Mouse (Mus musculus) MEL (cell line): ENCODE data around the gene Cdk17. TPM values are rescaled to one million over a fixed set of nuclear protein-coding genes. Genes with fewer than 3 reads are reported as not detected.

ENCODE experiments used
- DNase-seq: peaks from one replicate; pipeline ENCODE4 v3.0.0; 2011; ENCODE audit warnings: low read depth, low spot score
- H3K27ac ChIP-seq: 2 replicates; pipeline ENCODE4 v1.5.1; 2012; ENCODE audit warnings: low read depth, mild to moderate bottlenecking, control low read depth, low read length, moderate library complexity; ENCODE audit not compliant: control insufficient read depth
- H3K27me3 ChIP-seq, 2 experiments: fragments of 150-350 bp in 1 of 2; sonication (generic) in 1 of 2; 2 replicates each; pipeline ENCODE4 v1.6.1; 2012; ENCODE audit warnings: low read length in 2 of 2, mild to moderate bottlenecking in 2 of 2, improper control_type of control experiment in 1 of 2, moderate library complexity in 1 of 2; ENCODE audit not compliant: insufficient read depth in 2 of 2, control insufficient read depth in 1 of 2
- H3K36me3 ChIP-seq, 2 experiments: 2 replicates each; pipeline ENCODE4 v1.6.1; 2012 to 2014; ENCODE audit warnings: low read length in 2 of 2, improper control_type of control experiment in 1 of 2, inconsistent platforms in 1 of 2, mild to moderate bottlenecking in 1 of 2; ENCODE audit not compliant: insufficient read depth in 2 of 2, control insufficient read depth in 1 of 2
- H3K4me1 ChIP-seq, 2 experiments: fragments of 150-350 bp in 1 of 2; sonication (generic) in 1 of 2; 2 replicates each; pipeline ENCODE4 v1.6.1; 2012; ENCODE audit warnings: low read length in 2 of 2, improper control_type of control experiment in 1 of 2, mild to moderate bottlenecking in 1 of 2; ENCODE audit not compliant: insufficient read depth in 2 of 2, control insufficient read depth in 1 of 2
- H3K4me3 ChIP-seq, 2 experiments: fragments of 150-350 bp in 1 of 2; sonication (generic) in 1 of 2; 2 replicates each; pipeline ENCODE4 v1.5.1; 2012; ENCODE audit warnings: low read depth in 2 of 2, low read length in 2 of 2, mild to moderate bottlenecking in 2 of 2, moderate library complexity in 2 of 2, control low read depth in 1 of 2, improper control_type of control experiment in 1 of 2; ENCODE audit not compliant: control insufficient read depth in 1 of 2, insufficient read depth in 1 of 2
- H3K79me2 ChIP-seq: 2 replicates; pipeline ENCODE4 v1.6.1; 2012; ENCODE audit warnings: mild to moderate bottlenecking, low read length, moderate library complexity; ENCODE audit not compliant: control insufficient read depth, poor library complexity, insufficient read depth
- H3K9ac ChIP-seq: 2 replicates; pipeline ENCODE4 v1.6.1; 2012; ENCODE audit warnings: low read depth, mild to moderate bottlenecking, control low read depth, low read length, moderate library complexity; ENCODE audit not compliant: control insufficient read depth, poor library complexity, severe bottlenecking
- H3K9me3 ChIP-seq: fragments of 150-350 bp; sonication (generic); replicated peaks from 2 replicates; pipeline ENCODE4 v1.6.1; 2012; ENCODE audit warnings: mild to moderate bottlenecking, low read length, improper control_type of control experiment, moderate library complexity; ENCODE audit not compliant: insufficient read depth
- E2F4 ChIP-seq: IDR thresholded peaks from 2 replicates; pipeline ENCODE4 v1.6.1; 2011; ENCODE audit warnings: low read depth, low read length, improper control_type of control experiment, borderline replicate concordance
- EP300 ChIP-seq, 2 experiments: IDR thresholded peaks; 2 replicates each; pipeline ENCODE4 v1.6.1; 2011; ENCODE audit warnings: improper control_type of control experiment in 2 of 2, low read length in 2 of 2, low read depth in 1 of 2, mild to moderate bottlenecking in 1 of 2
- GABPA ChIP-seq: IDR thresholded peaks from 2 replicates; pipeline ENCODE4 v1.6.1; 2012; ENCODE audit warnings: low read depth, mild to moderate bottlenecking, inconsistent platforms, low read length, improper control_type of control experiment, moderate library complexity
- GATA1 ChIP-seq: IDR thresholded peaks from 2 replicates; pipeline ENCODE4 v1.6.1; 2011; ENCODE audit warnings: low read depth, low read length, improper control_type of control experiment
- KAT2A ChIP-seq: conservative IDR thresholded peaks from 2 replicates; pipeline ENCODE4 v1.6.1; 2012; ENCODE audit warnings: low read depth, low read length, improper control_type of control experiment, inconsistent platforms
- MAFK ChIP-seq: IDR thresholded peaks from 2 replicates; pipeline ENCODE4 v1.6.1; 2011; ENCODE audit warnings: low read depth, mild to moderate bottlenecking, low read length, improper control_type of control experiment, borderline replicate concordance
- MAX ChIP-seq: IDR thresholded peaks from 2 replicates; pipeline ENCODE4 v1.6.1; 2011; ENCODE audit warnings: low read length, improper control_type of control experiment
- MEF2A ChIP-seq: IDR thresholded peaks from 2 replicates; pipeline ENCODE4 v1.6.1; 2014; ENCODE audit warnings: low read depth, mild to moderate bottlenecking, inconsistent platforms, low read length, improper control_type of control experiment; ENCODE audit not compliant: poor library complexity, insufficient replicate concordance, severe bottlenecking; ENCODE audit errors: extremely low read depth
- MXI1 ChIP-seq: IDR thresholded peaks from 2 replicates; pipeline ENCODE4 v1.6.1; 2011; ENCODE audit warnings: mild to moderate bottlenecking, low read depth, low read length, improper control_type of control experiment
- MYB ChIP-seq: IDR thresholded peaks from 2 replicates; pipeline ENCODE4 v1.6.1; 2011; ENCODE audit warnings: mild to moderate bottlenecking, low read depth, low read length, improper control_type of control experiment
- POLR2A ChIP-seq, 2 experiments: IDR thresholded peaks; 2 replicates each; pipeline ENCODE4 v1.6.1; 2011 to 2012; ENCODE audit warnings: low read length in 2 of 2, mild to moderate bottlenecking in 2 of 2, control low read depth in 1 of 2, improper control_type of control experiment in 1 of 2, low read depth in 1 of 2, moderate library complexity in 1 of 2; ENCODE audit not compliant: control insufficient read depth in 1 of 2, insufficient read depth in 1 of 2, poor library complexity in 1 of 2
- POLR2AphosphoS2 ChIP-seq: IDR thresholded peaks from 2 replicates; pipeline ENCODE4 v1.6.1; 2011; ENCODE audit warnings: low read length, improper control_type of control experiment
- POLR2AphosphoS5 ChIP-seq: IDR thresholded peaks from 2 replicates; pipeline ENCODE4 v1.6.1; 2012; ENCODE audit warnings: low read depth, borderline replicate concordance, mild to moderate bottlenecking, inconsistent platforms, low read length, moderate library complexity, mixed read lengths
- RAD21 ChIP-seq: IDR thresholded peaks from 2 replicates; pipeline ENCODE4 v1.6.1; 2011; ENCODE audit warnings: mild to moderate bottlenecking, low read depth, low read length, improper control_type of control experiment
- RCOR1 ChIP-seq: IDR thresholded peaks from 2 replicates; pipeline ENCODE4 v1.6.1; 2012; ENCODE audit warnings: low read depth, mild to moderate bottlenecking, inconsistent platforms, low read length, improper control_type of control experiment
- SIN3A ChIP-seq: IDR thresholded peaks from 2 replicates; pipeline ENCODE4 v1.6.1; 2012; ENCODE audit warnings: low read length, improper control_type of control experiment, inconsistent platforms
- SMC3 ChIP-seq: IDR thresholded peaks from 2 replicates; pipeline ENCODE4 v1.6.1; 2011; ENCODE audit warnings: low read depth, low read length, improper control_type of control experiment
- TCF12 ChIP-seq: IDR thresholded peaks from 2 replicates; pipeline ENCODE4 v1.6.1; 2014; ENCODE audit warnings: low read depth, mild to moderate bottlenecking, inconsistent platforms, low read length, improper control_type of control experiment, moderate library complexity
- USF1 ChIP-seq: IDR thresholded peaks from 2 replicates; pipeline ENCODE4 v1.6.1; 2014; ENCODE audit warnings: low read depth, mild to moderate bottlenecking, inconsistent platforms, low read length, improper control_type of control experiment, moderate library complexity
- USF2 ChIP-seq, 2 experiments: IDR thresholded peaks; 2 replicates each; pipeline ENCODE4 v1.6.1; 2011 to 2012; ENCODE audit warnings: improper control_type of control experiment in 2 of 2, low read length in 2 of 2, borderline replicate concordance in 1 of 2, inconsistent platforms in 1 of 2, low read depth in 1 of 2, mild to moderate bottlenecking in 1 of 2; ENCODE audit not compliant: insufficient read depth in 1 of 2
- ZMIZ1 ChIP-seq: IDR thresholded peaks from 2 replicates; pipeline ENCODE4 v1.6.1; 2012; ENCODE audit warnings: low read depth, mild to moderate bottlenecking, inconsistent platforms, low read length, improper control_type of control experiment, moderate library complexity
- polyA plus RNA-seq, 2 experiments: library from polyadenylated mRNA; stranded (reverse) in 1 of 2; unstranded in 1 of 2; fragments of >175 nt in 1 of 2; fragments of >200 nt in 1 of 2; gene quantifications; 2 replicates each; pipeline versions ENCODE4 v1.2.1 to v1.2.4; 2012; ENCODE audit warnings: low replicate concordance in 2 of 2, low read depth in 1 of 2; ENCODE audit not compliant: insufficient read length in 2 of 2, insufficient read depth in 1 of 2, missing spikeins in 1 of 2
- total RNA-seq: library from RNA; depleted of rRNA; stranded (reverse); fragments of 300-350 nt; gene quantifications from 2 replicates; pipeline ENCODE4 v1.2.3, GENCODE M21; 2012

Cdk17 gene
- total and polyA plus RNA-seq, 3 experiments = 25.6 to 155 (median 32.9) TPM

GRCm38 (mm10) chr10:93231490-93231889 lies 70.8 kb downstream of the Cdk17 start:
- TF ChIP-seq SIN3A (no peak), KAT2A (no peak), MAFK (no peak), POLR2AphosphoS5 (no peak), POLR2A (IDR thresholded peaks at IDR 0.05; ENCODE audit: control insufficient read depth in 1 of 2, insufficient read depth in 1 of 2, low read depth in 1 of 2, low read length in 2 of 2, poor library complexity in 1 of 2) (no peak), ZMIZ1 (no peak)
- Histone ChIP-seq H3K9me3 (no peaks in the 10 kb centered on the region), H3K4me1 (peaks cover 27 to 33% of the 10 kb centered on the region in 2 experiments), H3K9ac (no peak overlapping the region), H3K4me3 (no peak overlapping the region), H3K79me2 (0 out of 2 replicates have a peak, but pooled peaks cover 4% of the 10 kb centered on the region), H3K27ac (no peak overlapping the region), H3K36me3 (peaks cover 43% of the 10 kb centered on the region in 2 experiments), H3K27me3 (no peaks in the 10 kb centered on the region)
- no peak for DNase-seq

GRCm38 (mm10) chr10:93231893-93232292 lies 71.2 kb downstream of the Cdk17 start:
- no peak for TF ChIP-seq MYB
- TF ChIP-seq USF2 (IDR thresholded peaks at IDR 0.05; ENCODE audit: borderline replicate concordance in 1 of 2, insufficient read depth in 1 of 2, low read depth in 1 of 2, low read length in 2 of 2) = no peak
- no peak for TF ChIP-seq USF1
- TF ChIP-seq SMC3 = no peak
- no peak for TF ChIP-seq E2F4
- no peak for TF ChIP-seq MAX
- no peak for TF ChIP-seq GATA1
- TF ChIP-seq RAD21 = no peak
- TF ChIP-seq GABPA = no peak
- H3K9me3 ChIP-seq = no peaks in the 10 kb centered on the region

GRCm38 (mm10) chr10:93233665-93234194 lies 73.1 kb downstream of the Cdk17 start:
- no peak for TF ChIP-seq MEF2A
- TF ChIP-seq MXI1 = no peak
- no peak for TF ChIP-seq USF2 (IDR thresholded peaks at IDR 0.05; ENCODE audit: borderline replicate concordance in 1 of 2, insufficient read depth in 1 of 2, low read depth in 1 of 2, low read length in 2 of 2)
- no peak for TF ChIP-seq POLR2AphosphoS2
- peak; percentile 69 for TF ChIP-seq TCF12
- peak; percentile 49 to 81; a peak in 2 of 4 replicates for TF ChIP-seq EP300 (IDR thresholded peaks at IDR 0.05; ENCODE audit: low read depth in 1 of 2, low read length in 2 of 2)
- no peak for TF ChIP-seq USF1
- TF ChIP-seq MYB = peak; percentile 40; the same call in 1 of the 2 replicates
- 0 out of 2 replicates have a peak, but pooled peaks have one; percentile 37 for TF ChIP-seq RCOR1
- TF ChIP-seq GATA1 = peak; percentile 45
- H3K36me3 ChIP-seq = peaks cover 26 to 50% of the 10 kb centered on the region in 2 experiments
- no peak overlapping the region for H3K9ac ChIP-seq
- H3K27ac ChIP-seq = 0 out of 2 replicates have a peak overlapping the region, but pooled peaks have one; percentile 2
- H3K9me3 ChIP-seq = no peaks in the 10 kb centered on the region
- no peak overlapping the region for H3K4me3 ChIP-seq
- H3K27me3 ChIP-seq = no peaks in the 10 kb centered on the region
- H3K79me2 ChIP-seq = 0 out of 2 replicates have a peak, but pooled peaks cover 4% of the 10 kb centered on the region
- peaks cover 12 to 23% of the 10 kb centered on the region in 2 experiments for H3K4me1 ChIP-seq
- DNase-seq = peak; percentile 25

More at GRCm38 (mm10) chr10:93231893-93232292, 71.2 kb downstream of the Cdk17 start:
- Histone ChIP-seq H3K4me3 (no peak overlapping the region), H3K27ac (no peak overlapping the region), H3K9ac (no peak overlapping the region), H3K27me3 (no peaks in the 10 kb centered on the region), H3K4me1 (peaks cover 23 to 30% of the 10 kb centered on the region in 2 experiments), H3K79me2 (0 out of 2 replicates have a peak, but pooled peaks cover 4% of the 10 kb centered on the region), H3K36me3 (peaks cover 39 to 42% of the 10 kb centered on the region in 2 experiments)
- no peak for DNase-seq
